Mouse (Mus musculus) spleen, adult 2 months (tissue): ENCODE measurements around the gene Ormdl3.

Experiments
- CTCF ChIP-seq: fragments of 200-500 bp; IDR thresholded peaks from 2 replicates; pipeline ENCODE4 v1.5.1; 2011; ENCODE audit warnings: mild to moderate bottlenecking, inconsistent platforms; ENCODE audit not compliant: insufficient read depth, insufficient read length, insufficient replicate concordance; ENCODE audit errors: extremely low read depth
- POLR2A ChIP-seq: fragments of 200-500 bp; IDR thresholded peaks from 2 replicates; pipeline ENCODE4 v1.6.1; 2011; ENCODE audit warnings: low read depth, low read length, inconsistent platforms

- TF ChIP-seq POLR2A (no peak), CTCF (no peak)
Measured at GRCm38 (mm10) chr11:98582030-98582388, 5.2 kb downstream of the Ormdl3 start.
